Mouse (Mus musculus) adrenal gland, adult (tissue): Measurements from ENCODE around the gene Tas1r1.
"Not testable (repeated sequence)": the region's sequence is repeated elsewhere in the genome, so short reads cannot be mapped to it uniquely, and the experiment has no call there.

Source experiments
- DNase-seq, 2 experiments: peaks; one replicate each; pipeline ENCODE4 v3.0.0; 2022 to 2023; ENCODE audit warnings: low spot score in 1 of 2; ENCODE audit not compliant: inconsistent age in 2 of 2

The Tas1r1 gene

GRCm38 (mm10) chr4:152044609-152045008, 6.2 kb upstream of the Tas1r1 start:
- no peak for DNase-seq

- no peak for DNase-seq
Observed at GRCm38 (mm10) chr4:152043171-152043570, 4.8 kb upstream of the Tas1r1 start.

- DNase-seq = no peak
Observed at GRCm38 (mm10) chr4:152041924-152042641, 3.7 kb upstream of the Tas1r1 start.

GRCm38 (mm10) chr4:152039831-152040310, 1.5 kb upstream of the Tas1r1 start:
- no peak for DNase-seq

GRCm38 (mm10) chr4:152038985-152039830, 840 bp upstream of the Tas1r1 start, which contains the start of gene Nol9:
Gene Nol9 (plus strand): TSS chr4:152039321.
- DNase-seq = peak; percentile 94 to 97

- not testable (repeated sequence) for DNase-seq
Observed at GRCm38 (mm10) chr4:152036464-152036863, 1.9 kb downstream of the Tas1r1 start.

- DNase-seq = no peak
Observed at GRCm38 (mm10) chr4:152032922-152033321, 5.4 kb downstream of the Tas1r1 start.

- DNase-seq = no peak
Observed at GRCm38 (mm10) chr4:152029997-152030396, 8.4 kb downstream of the Tas1r1 start.

GRCm38 (mm10) chr4:152029087-152029486, 9.3 kb downstream of the Tas1r1 start:
- no peak for DNase-seq

GRCm38 (mm10) chr4:152028456-152028855, 9.9 kb downstream of the Tas1r1 start:
- DNase-seq = no peak

GRCm38 (mm10) chr4:152027524-152027923, 10.8 kb downstream of the Tas1r1 start, which contains the start of gene Zbtb48:
Gene Zbtb48 (minus strand): TSS chr4:152027671.
- DNase-seq = peak; percentile 98 to 99

GRCm38 (mm10) chr4:152026751-152027508, 11.4 kb downstream of the Tas1r1 start:
- no peak for DNase-seq

- no peak for DNase-seq
Observed at GRCm38 (mm10) chr4:152024525-152024924, 13.8 kb downstream of the Tas1r1 start.

GRCm38 (mm10) chr4:152022506-152022905, 15.9 kb downstream of the Tas1r1 start:
- no peak for DNase-seq

GRCm38 (mm10) chr4:152021568-152022097, 16.7 kb downstream of the Tas1r1 start:
- no peak for DNase-seq

- no peak for DNase-seq
Observed at GRCm38 (mm10) chr4:152020024-152020423, 18.3 kb downstream of the Tas1r1 start.

GRCm38 (mm10) chr4:152019073-152019472, 19.3 kb downstream of the Tas1r1 start:
- no peak for DNase-seq

- DNase-seq = no peak
Observed at GRCm38 (mm10) chr4:152013036-152013813, 25.1 kb downstream of the Tas1r1 start.

GRCm38 (mm10) chr4:152012109-152012508, 26.3 kb downstream of the Tas1r1 start:
- DNase-seq = peak; percentile 13 to 37

- peak; percentile 9 to 36 for DNase-seq
Observed at GRCm38 (mm10) chr4:152011171-152011760, 27.1 kb downstream of the Tas1r1 start.
